ENCODE assay signal across 1 mouse cellular context in genomic region chr15:89215611-89216233, GRCm38 (mm10).
TF ChIP-seq lines count a peak whose summit lies in the region.

No protein-coding gene starts in this region.

TF ChIP-seq in MEL, 35 proteins besides CTCF, POLR2A, EP300 and RAD21 (continued from another document):
- 0 out of 2 replicates have a peak, but pooled peaks have one; percentile 64 for TF ChIP-seq ZMIZ1 (IDR thresholded peaks at IDR 0.05; ENCODE audit: low read depth, low read length)
- TF ChIP-seq CHD1 (IDR thresholded peaks at IDR 0.05; ENCODE audit: low read depth, low read length): 0 out of 2 replicates have a peak, but pooled peaks have one; percentile 83
- TF ChIP-seq MAZ (IDR thresholded peaks at IDR 0.05; ENCODE audit: low read depth, low read length): peak; percentile 52; the same call in 1 of the 2 replicates
- TF ChIP-seq POLR2AphosphoS2 (IDR thresholded peaks at IDR 0.05; ENCODE audit: low read length): peak; percentile 79
- TF ChIP-seq MAX (IDR thresholded peaks at IDR 0.05; ENCODE audit: low read length): peak; percentile 35
- TF ChIP-seq MAFK (IDR thresholded peaks at IDR 0.05; ENCODE audit: borderline replicate concordance, low read depth, low read length): peak; percentile 36; the same call in 1 of the 2 replicates
- peak; percentile 86 for TF ChIP-seq MYB (IDR thresholded peaks at IDR 0.05; ENCODE audit: low read depth, low read length)
- peak; percentile 47; the same call in 1 of the 2 replicates for TF ChIP-seq NELFE (IDR thresholded peaks at IDR 0.05; ENCODE audit: low read depth, low read length)
- no peak for TF ChIP-seq USF1 (IDR thresholded peaks at IDR 0.05; ENCODE audit: low read depth, low read length)
